12 mouse cellular contexts compared by ENCODE assay signal in the genomic region with DNA sequence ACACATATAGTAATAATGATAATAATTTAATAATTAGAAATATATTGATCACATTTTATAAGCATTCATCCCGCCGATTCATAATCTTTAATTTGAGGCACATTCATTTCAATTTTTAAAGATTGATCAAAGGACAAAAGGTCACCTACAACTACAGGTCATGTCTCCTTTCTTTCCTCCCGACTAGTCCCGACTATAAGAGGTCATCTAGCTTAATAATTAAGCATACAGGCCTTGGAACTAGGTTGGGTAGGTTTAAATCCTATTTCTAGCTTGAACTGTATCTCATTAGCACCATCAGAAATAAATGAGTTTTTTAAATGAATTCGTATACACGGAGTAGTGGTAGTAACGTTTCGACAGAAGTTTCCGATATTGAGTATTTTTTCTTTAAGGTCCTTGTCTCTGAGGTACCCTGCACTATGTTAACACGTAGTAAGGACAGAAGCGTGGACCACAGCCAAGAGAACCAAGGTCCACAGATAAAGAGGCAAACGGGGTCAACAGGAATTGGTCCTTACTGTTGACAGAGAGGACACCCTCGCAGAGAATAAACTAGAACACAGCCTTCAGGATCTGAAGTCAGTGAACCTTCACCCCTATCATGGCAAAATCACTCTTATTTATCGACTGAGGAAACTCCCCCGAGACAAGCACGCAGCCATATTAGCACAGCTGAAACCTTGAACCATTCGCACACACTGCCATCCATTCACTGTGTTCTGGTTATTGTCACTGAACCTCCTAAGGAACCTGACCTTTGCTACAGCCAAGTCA.
DNase-seq lines count a peak whose midpoint lies in the region; ATAC-seq lines count a peak whose summit lies in the region.
"Had no signal": no experiment of that assay in that cellular context is flagged by ENCODE, and none has a peak within 500 bp of the region (broad histone marks: within the 10 kb centered on the region; RNA-seq: fewer than 3 reads in every experiment).

No protein-coding gene starts in this region.

- H3K27ac ChIP-seq in intestine, embryonic 14.5 days (ENCODE audit: low read depth), result peak overlapping the region; percentile 6; the same call in 1 of the 2 replicates
- no peak overlapping the region for H3K27ac ChIP-seq in liver, embryonic 11.5 days (ENCODE audit: low read depth, low read length)
- no peak overlapping the region for H3K27ac ChIP-seq in forebrain, embryonic 12.5 days
- H3K27ac ChIP-seq: forebrain, embryonic 13.5 days had no signal

- no peaks in the 10 kb centered on the region for H3K36me3 ChIP-seq in intestine, embryonic 14.5 days (ENCODE audit: control insufficient read depth, insufficient read depth, low read length)
- no peaks in the 10 kb centered on the region for H3K36me3 ChIP-seq in liver, embryonic 11.5 days (ENCODE audit: control insufficient read depth, insufficient read depth, low read length)
- H3K36me3 ChIP-seq in forebrain, embryonic 12.5 days (replicated peaks), result no peaks in the 10 kb centered on the region
- H3K36me3 ChIP-seq: lung, embryonic 15.5 days had no signal

- no peak for ATAC-seq in intestine, embryonic 14.5 days (replicated peaks; ENCODE audit: low FRiP score, low TSS enrichment, low read depth)
- ATAC-seq in liver, embryonic 11.5 days (replicated peaks; ENCODE audit: low FRiP score), result no peak
- ATAC-seq in forebrain, embryonic 12.5 days (ENCODE audit: low FRiP score), result no peak
- ATAC-seq: Patski had no signal

- H3K4me1 ChIP-seq in intestine, embryonic 14.5 days (replicated peaks; ENCODE audit: control insufficient read depth, insufficient read depth, low read length), result peaks cover 42% of the 10 kb centered on the region
- H3K4me1 ChIP-seq in liver, embryonic 11.5 days (replicated peaks; ENCODE audit: control insufficient read depth, insufficient read depth, low read length), result peaks cover 17% of the 10 kb centered on the region
- peaks cover 30% of the 10 kb centered on the region for H3K4me1 ChIP-seq in forebrain, embryonic 12.5 days

- 40% methylated on average over 17 of the region's 17 CpGs for WGBS in intestine, embryonic 14.5 days
- WGBS in liver, embryonic 11.5 days, result 64% methylated on average over 17 of the region's 17 CpGs
- WGBS in forebrain, embryonic 12.5 days, result 84% methylated on average over 17 of the region's 17 CpGs

- peak; percentile 60 to 61 for DNase-seq in heart, adult 18-20 months
- no peak for DNase-seq in heart, postnatal 25 days (ENCODE audit: low spot score)
- peak; percentile 38 for DNase-seq in adipocyte (ENCODE audit: low spot score)
- DNase-seq in intestine, embryonic 14.5 days (ENCODE audit: low spot score), result no peak
- DNase-seq in liver, embryonic 11.5 days (ENCODE audit: low spot score), result no peak
- DNase-seq in layer of hippocampus, postnatal 36 days, result no peak
- DNase-seq in layer of hippocampus, adult 18-20 months (ENCODE audit: low spot score in 2 of 2), result no peak

- no peaks in the 10 kb centered on the region for H3K9me3 ChIP-seq in intestine, embryonic 14.5 days (ENCODE audit: control insufficient read depth, low read length)
- no peaks in the 10 kb centered on the region for H3K9me3 ChIP-seq in liver, embryonic 11.5 days (ENCODE audit: control insufficient read depth, low read length)
- H3K9me3 ChIP-seq in forebrain, embryonic 12.5 days, result no peaks in the 10 kb centered on the region
- H3K9me3 ChIP-seq: forebrain, embryonic 13.5 days; lung, embryonic 15.5 days had no signal

- H3K9ac ChIP-seq in intestine, embryonic 14.5 days (ENCODE audit: low read length), result no peak overlapping the region
- no peak overlapping the region for H3K9ac ChIP-seq in liver, embryonic 11.5 days (ENCODE audit: low read depth, low read length)
- no peak overlapping the region for H3K9ac ChIP-seq in forebrain, embryonic 12.5 days
- H3K9ac ChIP-seq: forebrain, embryonic 13.5 days; lung, embryonic 15.5 days had no signal

- no peaks in the 10 kb centered on the region for H3K27me3 ChIP-seq in intestine, embryonic 14.5 days (replicated peaks; ENCODE audit: control insufficient read depth, insufficient read depth, low read length)
- no peaks in the 10 kb centered on the region for H3K27me3 ChIP-seq in liver, embryonic 11.5 days (replicated peaks; ENCODE audit: control insufficient read depth, insufficient read depth, low read length)
- peaks cover 5% of the 10 kb centered on the region; the same call in 1 of the 2 replicates for H3K27me3 ChIP-seq in forebrain, embryonic 12.5 days
- H3K27me3 ChIP-seq: forebrain, embryonic 13.5 days; lung, embryonic 15.5 days; Patski had no signal

- no peak overlapping the region for H3K4me3 ChIP-seq in intestine, embryonic 14.5 days (ENCODE audit: low read depth, low read length)
- H3K4me3 ChIP-seq in liver, embryonic 11.5 days (ENCODE audit: low read depth, low read length), result no peak overlapping the region
- H3K4me3 ChIP-seq in forebrain, embryonic 12.5 days (replicated peaks), result no peak overlapping the region
- H3K4me3 ChIP-seq: forebrain, embryonic 13.5 days; lung, embryonic 15.5 days had no signal

- intact Hi-C loops in heart, postnatal 25 days (cut with DNase I), result loop anchor here (1.0 to 10.0 kb wide), 8 partner anchors 58 to 945 kb away; no protein-coding TSS in a partner anchor

- no peak overlapping the region for H3K4me2 ChIP-seq in intestine, embryonic 14.5 days (ENCODE audit: low read length)
- H3K4me2 ChIP-seq in liver, embryonic 11.5 days, result peak overlapping the region; percentile 16
- no peak overlapping the region for H3K4me2 ChIP-seq in forebrain, embryonic 12.5 days
- H3K4me2 ChIP-seq: forebrain, embryonic 13.5 days; midbrain, embryonic 11.5 days had no signal

Comparison
In these comparisons a context has a peak if more than half of its experiments do, and no peak if none do; other contexts are left out.
1. DNase-seq: peak in heart, adult 18-20 months (2 of 2) and adipocyte (single experiment); none in heart, postnatal 25 days (single experiment), intestine, embryonic 14.5 days (single experiment), liver, embryonic 11.5 days (single experiment), layer of hippocampus, postnatal 36 days (0 of 2) and layer of hippocampus, adult 18-20 months (0 of 2).